Mouse (Mus musculus): ENCODE results near the gene Nanos2. TPM values are rescaled to one million over a fixed set of nuclear protein-coding genes. Genes with fewer than 3 reads are reported as not detected.

Gene Nanos2
- polyA plus RNA-seq, 1 experiment from 2014 or later, result 0.07 TPM

GRCm38 (mm10) chr7:19029084-19029653, 42.0 kb downstream of the Nanos2 start:
- Histone ChIP-seq H3K27me3 (ENCODE audit: low read depth, poor library complexity, severe bottlenecking) (no peaks in the 10 kb centered on the region), H3K9me3 (replicated peaks) (no peaks in the 10 kb centered on the region), H3K36me3 (peaks cover 62% of the 10 kb centered on the region), H3K27ac (replicated peaks) (no peak overlapping the region), H3K4me1 (peaks cover 27% of the 10 kb centered on the region), H3K4me3 (no peak overlapping the region)
- DNase-seq (ENCODE audit: low spot score), result peak; percentile 57
- WGBS, result 63% methylated on average over 6 of the region's 6 CpGs

DNA sequence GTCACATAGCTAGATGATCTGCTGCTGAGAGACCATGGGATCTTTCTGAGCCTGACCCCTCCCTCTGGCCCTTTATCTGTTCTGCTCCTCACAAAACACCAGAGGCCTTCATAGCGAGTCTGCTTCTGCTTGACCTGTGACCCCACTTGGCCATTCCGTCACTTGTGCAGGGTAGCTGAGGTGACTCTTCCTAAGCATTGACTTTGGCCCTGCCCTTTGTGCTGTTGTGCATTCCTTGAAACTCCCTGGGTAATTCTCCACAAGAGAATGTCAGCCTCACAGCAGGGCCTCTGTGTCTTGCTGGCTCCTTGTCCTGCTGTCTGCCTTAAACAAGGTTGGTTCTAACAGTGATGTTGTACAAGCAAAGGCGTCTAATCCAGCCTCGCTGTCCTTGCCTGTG, 44.4 kb downstream of the Nanos2 start:
- Histone ChIP-seq H3K36me3 (peaks cover 86% of the 10 kb centered on the region), H3K27ac (replicated peaks) (no peak overlapping the region), H3K4me3 (no peak overlapping the region), H3K9me3 (replicated peaks) (no peaks in the 10 kb centered on the region), H3K4me1 (peaks cover 8% of the 10 kb centered on the region), H3K27me3 (ENCODE audit: low read depth, poor library complexity, severe bottlenecking) (no peaks in the 10 kb centered on the region)
- WGBS, result 44% methylated on average over 4 of the region's 4 CpGs
- DNase-seq (ENCODE audit: low spot score), result peak; percentile 45

Other genes starting within 250 kb of the Nanos2 start
- not detected in 2 replicates for gene Psg19, start 188.9 kb upstream of the Nanos2 start, polyA plus RNA-seq (2016; fragmentation: Nextera tagmentation; extraction: Ambion mirVana)
- not detected in 2 replicates for gene Psg17, start 165.8 kb upstream of the Nanos2 start, polyA plus RNA-seq (2016; fragmentation: Nextera tagmentation; extraction: Ambion mirVana)
- gene Mill2, start 147.4 kb upstream of the Nanos2 start, polyA plus RNA-seq (2016; fragmentation: Nextera tagmentation; extraction: Ambion mirVana), result 0.14 and 0.30 TPM in 2 replicates
- gene Pglyrp1, start 116.1 kb upstream of the Nanos2 start, polyA plus RNA-seq (2016; fragmentation: Nextera tagmentation; extraction: Ambion mirVana), result 1.6 and 1.7 TPM in 2 replicates
- 38.5 and 38.7 TPM in 2 replicates for gene Ccdc61, start 77.0 kb upstream of the Nanos2 start, polyA plus RNA-seq (2016; fragmentation: Nextera tagmentation; extraction: Ambion mirVana)
- gene Nova2, start 61.5 kb upstream of the Nanos2 start, polyA plus RNA-seq (2016; fragmentation: Nextera tagmentation; extraction: Ambion mirVana), result 3.9 and 6.2 TPM in 2 replicates
- gene Mypop, start 3.8 kb downstream of the Nanos2 start, polyA plus RNA-seq (2016; fragmentation: Nextera tagmentation; extraction: Ambion mirVana), result 4.0 and 4.1 TPM in 2 replicates
- 21.4 and 23.5 TPM in 2 replicates for gene Irf2bp1, start 16.6 kb downstream of the Nanos2 start, polyA plus RNA-seq (2016; fragmentation: Nextera tagmentation; extraction: Ambion mirVana)
- gene Foxa3, start 36.1 kb downstream of the Nanos2 start, polyA plus RNA-seq (2016; fragmentation: Nextera tagmentation; extraction: Ambion mirVana), result 0.09 TPM in 1 of 2 replicates, not detected in the other
- gene Sympk, start 37.0 kb downstream of the Nanos2 start, polyA plus RNA-seq (2016; fragmentation: Nextera tagmentation; extraction: Ambion mirVana), result 40.3 and 45.7 TPM in 2 replicates
- gene Rsph6a, start 67.3 kb downstream of the Nanos2 start, polyA plus RNA-seq (2016; fragmentation: Nextera tagmentation; extraction: Ambion mirVana), result not detected in 2 replicates
- 17.3 and 18.0 TPM in 2 replicates for gene Dmwd, start 88.8 kb downstream of the Nanos2 start, polyA plus RNA-seq (2016; fragmentation: Nextera tagmentation; extraction: Ambion mirVana)
- gene Dmpk, start 96.4 kb downstream of the Nanos2 start, polyA plus RNA-seq (2016; fragmentation: Nextera tagmentation; extraction: Ambion mirVana), result 8.2 and 8.8 TPM in 2 replicates
- gene Six5, start 107.2 kb downstream of the Nanos2 start, polyA plus RNA-seq (2016; fragmentation: Nextera tagmentation; extraction: Ambion mirVana), result 7.2 and 8.0 TPM in 2 replicates
- gene Gm4969, start 131.0 kb downstream of the Nanos2 start, polyA plus RNA-seq (2016; fragmentation: Nextera tagmentation; extraction: Ambion mirVana), result 1.1 TPM in 2 replicates
- 17.6 and 19.4 TPM in 2 replicates for gene Fbxo46, start 132.5 kb downstream of the Nanos2 start, polyA plus RNA-seq (2016; fragmentation: Nextera tagmentation; extraction: Ambion mirVana)
- 17.0 and 21.2 TPM in 2 replicates for gene Qpctl, start 161.9 kb downstream of the Nanos2 start, polyA plus RNA-seq (2016; fragmentation: Nextera tagmentation; extraction: Ambion mirVana)
- gene Snrpd2, start 162.3 kb downstream of the Nanos2 start, polyA plus RNA-seq (2016; fragmentation: Nextera tagmentation; extraction: Ambion mirVana), result 168 and 180 TPM in 2 replicates
- 0.60 and 1.5 TPM in 2 replicates for gene Gipr, start 178.7 kb downstream of the Nanos2 start, polyA plus RNA-seq (2016; fragmentation: Nextera tagmentation; extraction: Ambion mirVana)
- 4.3 and 4.8 TPM in 2 replicates for gene Eml2, start 189.0 kb downstream of the Nanos2 start, polyA plus RNA-seq (2016; fragmentation: Nextera tagmentation; extraction: Ambion mirVana)
- gene Gpr4, start 225.1 kb downstream of the Nanos2 start, polyA plus RNA-seq (2016; fragmentation: Nextera tagmentation; extraction: Ambion mirVana), result 2.4 and 2.6 TPM in 2 replicates
- 51.0 and 51.9 TPM in 2 replicates for gene Opa3, start 240.9 kb downstream of the Nanos2 start, polyA plus RNA-seq (2016; fragmentation: Nextera tagmentation; extraction: Ambion mirVana)

All from midbrain, embryonic 10.5 days (tissue).